Mouse (Mus musculus) left cerebral cortex, postnatal 36 days (tissue): ENCODE measurements around the gene Stk10. TPM values are rescaled to one million over a fixed set of nuclear protein-coding genes. Genes with fewer than 3 reads are reported as not detected.
"Not testable (repeated sequence)": the region's sequence is repeated elsewhere in the genome, so short reads cannot be mapped to it uniquely, and the experiment has no call there.

Experiments used
- DNase-seq, 2 experiments: peaks; one replicate each; pipeline ENCODE4 v3.0.0; 2021 to 2022; ENCODE audit warnings: low spot score in 2 of 2, mixed read lengths in 1 of 2
- intact Hi-C: fragments of 180-260 bp; cut with DNase I; formaldehyde crosslinking; loops from one replicate; pipeline ENCODE4 v1.15.1; 2025
- total RNA-seq, 2 experiments: library from RNA; stranded (reverse); gene quantifications; 2 replicates each; pipeline ENCODE4 v1.2.3; 2021

Stk10 gene
- total RNA-seq, 2 experiments from 2014 or later = 6.7 to 8.7 TPM

GRCm38 (mm10) chr11:32618036-32618435 lies 84.9 kb downstream of the Stk10 start:
- no peak for DNase-seq
- intact Hi-C loops = no loop called here

GRCm38 (mm10) chr11:32618641-32619040 lies 85.5 kb downstream of the Stk10 start:
- DNase-seq, intact Hi-C loops: not testable (repeated sequence)

- intact Hi-C loops = no loop called here
- no peak for DNase-seq
Measured at GRCm38 (mm10) chr11:32619257-32619816, 86.2 kb downstream of the Stk10 start.

- DNase-seq = no peak
- intact Hi-C loops = loop anchor here (10.0 kb wide), 1 partner anchor 335 kb away; no protein-coding TSS in a partner anchor
Measured at GRCm38 (mm10) chr11:32619866-32620456, 86.9 kb downstream of the Stk10 start.

- intact Hi-C loops = loop anchor here (10.0 kb wide), 1 partner anchor 333 kb away; no protein-coding TSS in a partner anchor
- DNase-seq = no peak
Measured at GRCm38 (mm10) chr11:32621831-32622478, 88.8 kb downstream of the Stk10 start.

GRCm38 (mm10) chr11:32622479-32623190 lies 89.5 kb downstream of the Stk10 start:
- DNase-seq = no peak
- intact Hi-C loops = loop anchor here (10.0 kb wide), 1 partner anchor 332 kb away; no protein-coding TSS in a partner anchor

- no peak for DNase-seq
- intact Hi-C loops = loop anchor here (10.0 kb wide), 1 partner anchor 332 kb away; no protein-coding TSS in a partner anchor
Measured at GRCm38 (mm10) chr11:32623236-32623635, 90.1 kb downstream of the Stk10 start.

- DNase-seq = no peak
- intact Hi-C loops = loop anchor here (10.0 kb wide), 1 partner anchor 331 kb away; no protein-coding TSS in a partner anchor
Measured at GRCm38 (mm10) chr11:32623912-32624311, 90.8 kb downstream of the Stk10 start.

- intact Hi-C loops = loop anchor here (1.0 to 10.0 kb wide), 2 partner anchors 84 to 329 kb away; no protein-coding TSS in a partner anchor
- peak in 1 of 2 experiments; percentile 45 for DNase-seq
Measured at GRCm38 (mm10) chr11:32625677-32626076, 92.6 kb downstream of the Stk10 start.

- intact Hi-C loops = loop anchor here (10.0 kb wide), 1 partner anchor 329 kb away; no protein-coding TSS in a partner anchor
- DNase-seq = no peak
Measured at GRCm38 (mm10) chr11:32626079-32626478, 93.0 kb downstream of the Stk10 start.

- DNase-seq = no peak
- intact Hi-C loops = loop anchor here (10.0 kb wide), 1 partner anchor 327 kb away; no protein-coding TSS in a partner anchor
Measured at GRCm38 (mm10) chr11:32627900-32628299, 94.8 kb downstream of the Stk10 start.

- intact Hi-C loops = loop anchor here (10.0 kb wide), 1 partner anchor 325 kb away; no protein-coding TSS in a partner anchor
- DNase-seq = no peak
Measured at GRCm38 (mm10) chr11:32629713-32630211, 96.7 kb downstream of the Stk10 start.

GRCm38 (mm10) chr11:32632671-32633070 lies 99.6 kb downstream of the Stk10 start:
- no peak for DNase-seq
- intact Hi-C loops = no loop called here

GRCm38 (mm10) chr11:32633542-32633941 lies 100.4 kb downstream of the Stk10 start:
- DNase-seq = no peak
- intact Hi-C loops = no loop called here

GRCm38 (mm10) chr11:32634143-32634542 lies 101.0 kb downstream of the Stk10 start:
- no peak for DNase-seq
- intact Hi-C loops = no loop called here

GRCm38 (mm10) chr11:32634842-32635241 lies 101.7 kb downstream of the Stk10 start:
- DNase-seq = no peak
- intact Hi-C loops = no loop called here

GRCm38 (mm10) chr11:32636275-32636674 lies 103.2 kb downstream of the Stk10 start:
- no peak for DNase-seq
- intact Hi-C loops = no loop called here

GRCm38 (mm10) chr11:32638521-32639255 lies 105.6 kb downstream of the Stk10 start:
- no peak for DNase-seq
- intact Hi-C loops = no loop called here

- intact Hi-C loops = loop anchor here (5.0 to 10.0 kb wide), 3 partner anchors 52 to 504 kb away; partner anchors contain the start of gene Fgf18
- no peak for DNase-seq
Measured at GRCm38 (mm10) chr11:32640617-32641016, 107.5 kb downstream of the Stk10 start.
